Mouse (Mus musculus): ENCODE data around the gene Zfp628. TPM values are rescaled to one million over a fixed set of nuclear protein-coding genes. Genes with fewer than 3 reads are reported as not detected.

Gene Zfp628
- polyA plus RNA-seq, 1 experiment: 9.7 TPM

- peak overlapping the region; percentile 73 for H3K27ac ChIP-seq (ENCODE audit: insufficient read depth, low read length)
- TF ChIP-seq CTCF (IDR thresholded peaks at IDR 0.05; ENCODE audit: extremely low read depth, insufficient read depth, low read length) (no peak), POLR2A (IDR thresholded peaks at IDR 0.05; ENCODE audit: extremely low read depth, insufficient read depth, low read length) (0 out of 2 replicates have a peak, but pooled peaks have one; percentile 9)
- H3K4me3 ChIP-seq (ENCODE audit: insufficient read depth, low read length): peak overlapping the region; percentile 84
- H3K4me1 ChIP-seq (ENCODE audit: control insufficient read depth, insufficient read depth, low read length): peaks cover 8% of the 10 kb centered on the region; the same call in 1 of the 2 replicates
Observed at GRCm38 (mm10) chr7:4915669-4916416, 826 bp downstream of the Zfp628 start.

GRCm38 (mm10) chr7:4917494-4917893, 2.5 kb downstream of the Zfp628 start:
- no peak overlapping the region for H3K27ac ChIP-seq (ENCODE audit: insufficient read depth, low read length)
- TF ChIP-seq POLR2A (IDR thresholded peaks at IDR 0.05; ENCODE audit: extremely low read depth, insufficient read depth, low read length): no peak
- no peak for TF ChIP-seq CTCF (IDR thresholded peaks at IDR 0.05; ENCODE audit: extremely low read depth, insufficient read depth, low read length)
- H3K4me3 ChIP-seq (ENCODE audit: insufficient read depth, low read length): no peak overlapping the region
- peaks cover 10% of the 10 kb centered on the region; the same call in 1 of the 2 replicates for H3K4me1 ChIP-seq (ENCODE audit: control insufficient read depth, insufficient read depth, low read length)

DNA sequence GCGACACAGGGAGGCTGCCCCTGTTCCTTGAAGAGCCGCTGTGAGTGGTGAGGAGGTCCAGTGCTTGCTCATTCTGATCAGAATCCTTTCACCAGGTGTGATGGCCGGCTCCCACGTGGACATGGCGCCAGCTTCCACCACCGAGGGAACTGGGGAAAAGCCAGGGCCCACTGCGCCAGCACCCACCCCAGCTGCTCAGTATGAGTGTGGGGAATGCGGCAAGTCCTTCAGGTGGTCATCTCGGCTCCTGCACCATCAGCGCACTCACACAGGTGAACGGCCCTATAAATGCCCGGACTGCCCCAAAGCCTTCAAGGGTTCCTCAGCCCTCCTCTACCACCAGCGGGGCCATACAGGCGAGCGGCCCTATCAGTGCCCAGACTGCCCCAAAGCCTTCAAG, 3.7 kb downstream of the Zfp628 start:
- no peak overlapping the region for H3K27ac ChIP-seq (ENCODE audit: insufficient read depth, low read length)
- TF ChIP-seq CTCF (IDR thresholded peaks at IDR 0.05; ENCODE audit: extremely low read depth, insufficient read depth, low read length) (no peak), POLR2A (IDR thresholded peaks at IDR 0.05; ENCODE audit: extremely low read depth, insufficient read depth, low read length) (no peak)
- peaks cover 10% of the 10 kb centered on the region; the same call in 1 of the 2 replicates for H3K4me1 ChIP-seq (ENCODE audit: control insufficient read depth, insufficient read depth, low read length)
- H3K4me3 ChIP-seq (ENCODE audit: insufficient read depth, low read length): no peak overlapping the region

DNA sequence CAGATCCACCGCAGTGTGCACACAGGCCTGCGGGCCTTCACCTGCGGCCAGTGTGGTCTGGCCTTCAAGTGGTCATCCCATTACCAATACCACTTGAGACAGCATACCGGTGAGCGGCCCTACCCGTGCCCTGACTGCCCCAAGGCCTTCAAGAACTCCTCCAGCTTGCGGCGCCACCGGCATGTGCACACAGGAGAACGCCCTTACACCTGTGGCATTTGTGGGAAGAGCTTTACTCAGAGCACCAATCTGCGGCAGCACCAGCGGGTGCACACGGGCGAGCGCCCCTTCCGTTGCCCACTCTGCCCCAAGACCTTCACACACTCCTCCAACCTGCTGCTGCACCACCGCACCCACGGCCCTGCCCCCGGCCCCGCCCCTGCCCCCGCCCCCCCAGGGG, 4.1 kb downstream of the Zfp628 start:
- Histone ChIP-seq H3K4me3 (ENCODE audit: insufficient read depth, low read length) (no peak overlapping the region), H3K27ac (ENCODE audit: insufficient read depth, low read length) (no peak overlapping the region), H3K4me1 (ENCODE audit: control insufficient read depth, insufficient read depth, low read length) (peaks cover 9% of the 10 kb centered on the region; the same call in 1 of the 2 replicates)
- TF ChIP-seq CTCF (IDR thresholded peaks at IDR 0.05; ENCODE audit: extremely low read depth, insufficient read depth, low read length) (no peak), POLR2A (IDR thresholded peaks at IDR 0.05; ENCODE audit: extremely low read depth, insufficient read depth, low read length) (no peak)

- no peak for TF ChIP-seq CTCF (IDR thresholded peaks at IDR 0.05; ENCODE audit: extremely low read depth, insufficient read depth, low read length)
- TF ChIP-seq POLR2A (IDR thresholded peaks at IDR 0.05; ENCODE audit: extremely low read depth, insufficient read depth, low read length): no peak
- Histone ChIP-seq H3K4me3 (ENCODE audit: insufficient read depth, low read length) (no peak overlapping the region), H3K4me1 (ENCODE audit: control insufficient read depth, insufficient read depth, low read length) (peaks cover 9% of the 10 kb centered on the region; the same call in 1 of the 2 replicates), H3K27ac (ENCODE audit: insufficient read depth, low read length) (no peak overlapping the region)
Observed at GRCm38 (mm10) chr7:4919971-4920370, 5.0 kb downstream of the Zfp628 start.

GRCm38 (mm10) chr7:4920496-4920895, 5.5 kb downstream of the Zfp628 start:
- Histone ChIP-seq H3K27ac (ENCODE audit: insufficient read depth, low read length) (no peak overlapping the region), H3K4me3 (ENCODE audit: insufficient read depth, low read length) (no peak overlapping the region), H3K4me1 (ENCODE audit: control insufficient read depth, insufficient read depth, low read length) (peaks cover 12% of the 10 kb centered on the region)
- TF ChIP-seq CTCF (IDR thresholded peaks at IDR 0.05; ENCODE audit: extremely low read depth, insufficient read depth, low read length): no peak
- TF ChIP-seq POLR2A (IDR thresholded peaks at IDR 0.05; ENCODE audit: extremely low read depth, insufficient read depth, low read length): no peak

DNA sequence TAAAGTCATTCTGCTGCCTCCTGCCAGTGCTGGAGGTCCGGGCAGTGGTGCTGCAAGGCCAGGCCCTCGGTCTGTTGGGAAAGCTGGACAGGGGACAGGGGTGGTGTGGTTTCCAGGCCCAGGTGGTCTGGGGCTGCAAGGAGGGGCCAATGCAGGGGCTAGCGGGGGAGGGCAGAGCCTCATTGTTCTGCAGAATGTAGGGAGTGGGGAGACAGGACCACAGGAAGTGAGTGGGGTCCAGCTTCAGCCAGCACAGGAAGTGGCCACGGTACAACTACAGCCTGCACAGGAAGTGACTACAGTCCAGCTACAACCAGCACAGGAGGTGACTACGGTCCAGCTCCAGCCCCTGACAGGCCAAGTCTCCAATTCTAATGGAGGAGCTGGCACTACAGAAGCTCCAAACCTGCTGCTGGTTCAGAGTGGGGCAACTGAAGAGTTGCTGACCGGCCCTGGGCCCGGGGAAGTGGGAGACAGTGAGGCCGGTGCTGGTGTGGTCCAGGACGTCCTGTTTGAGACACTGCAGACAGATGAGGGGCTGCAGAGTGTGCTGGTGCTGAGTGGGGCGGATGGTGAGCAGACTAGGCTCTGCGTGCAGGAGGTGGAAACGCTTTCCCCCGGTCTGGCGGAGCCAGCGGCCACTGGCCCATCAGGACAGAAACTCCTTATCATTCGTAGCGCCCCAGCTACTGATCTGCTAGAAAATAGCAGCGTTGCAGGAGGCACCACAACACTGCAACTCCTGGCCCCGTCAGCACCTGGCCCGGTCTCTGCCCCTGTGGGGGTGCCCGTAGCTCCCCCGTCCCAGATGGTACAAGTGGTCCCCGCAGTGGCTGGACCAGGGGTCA, 6.2 kb downstream of the Zfp628 start:
- TF ChIP-seq CTCF (IDR thresholded peaks at IDR 0.05; ENCODE audit: extremely low read depth, insufficient read depth, low read length) (no peak), POLR2A (IDR thresholded peaks at IDR 0.05; ENCODE audit: extremely low read depth, insufficient read depth, low read length) (no peak)
- peaks cover 12% of the 10 kb centered on the region for H3K4me1 ChIP-seq (ENCODE audit: control insufficient read depth, insufficient read depth, low read length)
- no peak overlapping the region for H3K4me3 ChIP-seq (ENCODE audit: insufficient read depth, low read length)
- peak overlapping the region; percentile 76 for H3K27ac ChIP-seq (ENCODE audit: insufficient read depth, low read length)

- peak within 1 kb of the TSS; percentile 56 for H3K4me3 ChIP-seq (ENCODE audit: insufficient read depth, low read length)
- H3K27ac ChIP-seq (ENCODE audit: insufficient read depth, low read length): peak within 1 kb of the TSS; percentile 87
- peaks cover 8% of the 10 kb centered on the region for H3K4me1 ChIP-seq (ENCODE audit: control insufficient read depth, insufficient read depth, low read length)
- TF ChIP-seq POLR2A (IDR thresholded peaks at IDR 0.05; ENCODE audit: extremely low read depth, insufficient read depth, low read length) (no peak), CTCF (IDR thresholded peaks at IDR 0.05; ENCODE audit: extremely low read depth, insufficient read depth, low read length) (no peak)
Observed at GRCm38 (mm10) chr7:4921824-4922482, 6.9 kb downstream of the Zfp628 start, which contains the start of gene Nat14. Gene Nat14 (plus strand): TSS chr7:4922028.

DNA sequence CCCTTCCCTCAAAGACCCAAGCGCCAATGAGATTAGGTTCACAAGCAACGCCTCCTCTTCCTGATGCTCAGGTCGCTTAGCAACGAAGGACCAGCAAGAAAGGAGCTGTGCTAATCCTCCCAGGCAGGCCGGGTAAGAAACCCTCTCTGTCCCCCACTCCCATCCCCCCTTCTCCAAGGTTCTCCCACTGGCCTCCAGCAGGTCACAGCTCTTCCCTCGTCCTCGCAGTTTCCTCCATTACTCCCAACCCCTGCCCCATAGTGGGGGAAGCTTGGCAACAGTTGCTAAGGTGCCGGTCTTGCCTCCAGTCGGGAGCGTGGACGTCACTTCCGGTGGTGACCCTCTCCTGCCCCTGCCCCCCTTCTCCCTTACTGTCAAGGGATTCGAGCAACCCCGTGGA, 7.5 kb downstream of the Zfp628 start:
- TF ChIP-seq CTCF (IDR thresholded peaks at IDR 0.05; ENCODE audit: extremely low read depth, insufficient read depth, low read length) (no peak), POLR2A (IDR thresholded peaks at IDR 0.05; ENCODE audit: extremely low read depth, insufficient read depth, low read length) (peak; percentile 56; the same call in 1 of the 2 replicates)
- peak overlapping the region; percentile 87 for H3K27ac ChIP-seq (ENCODE audit: insufficient read depth, low read length)
- peak overlapping the region; percentile 56 for H3K4me3 ChIP-seq (ENCODE audit: insufficient read depth, low read length)
- peaks cover 8% of the 10 kb centered on the region for H3K4me1 ChIP-seq (ENCODE audit: control insufficient read depth, insufficient read depth, low read length)

Data from cortical plate, adult 2 months (tissue).